Mouse (Mus musculus): ENCODE results near the gene Zbtb7b.

Zbtb7b gene

DNA sequence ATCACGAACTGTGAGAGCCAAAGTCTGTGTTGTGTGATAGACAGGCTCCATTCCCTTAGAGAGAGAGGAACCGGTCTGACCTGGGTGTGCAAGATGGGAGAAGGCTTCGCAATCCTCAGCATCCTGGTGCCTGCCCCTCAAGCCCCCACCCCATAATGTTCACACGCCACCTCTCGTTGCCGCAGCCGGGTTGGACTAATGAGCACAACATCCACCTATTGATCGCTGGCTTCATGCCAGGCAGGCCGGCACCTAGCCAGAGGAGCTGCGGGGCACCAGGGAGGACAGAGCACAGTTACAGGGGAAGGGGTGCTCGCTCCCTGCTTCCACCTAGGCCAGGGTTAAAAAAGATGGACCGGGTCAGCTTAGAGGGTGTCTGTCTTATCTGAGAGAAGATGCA is 62.1 kb downstream of the Zbtb7b start:
- no peak for DNase-seq

GRCm38 (mm10) chr3:89332013-89332412 is 62.6 kb downstream of the Zbtb7b start:
- DNase-seq: no peak

GRCm38 (mm10) chr3:89331561-89331960 is 63.0 kb downstream of the Zbtb7b start:
- DNase-seq: no peak

- DNase-seq: no peak
Measured at GRCm38 (mm10) chr3:89330948-89331347, 63.6 kb downstream of the Zbtb7b start.

GRCm38 (mm10) chr3:89330346-89330745 is 64.2 kb downstream of the Zbtb7b start:
- no peak for DNase-seq

DNA sequence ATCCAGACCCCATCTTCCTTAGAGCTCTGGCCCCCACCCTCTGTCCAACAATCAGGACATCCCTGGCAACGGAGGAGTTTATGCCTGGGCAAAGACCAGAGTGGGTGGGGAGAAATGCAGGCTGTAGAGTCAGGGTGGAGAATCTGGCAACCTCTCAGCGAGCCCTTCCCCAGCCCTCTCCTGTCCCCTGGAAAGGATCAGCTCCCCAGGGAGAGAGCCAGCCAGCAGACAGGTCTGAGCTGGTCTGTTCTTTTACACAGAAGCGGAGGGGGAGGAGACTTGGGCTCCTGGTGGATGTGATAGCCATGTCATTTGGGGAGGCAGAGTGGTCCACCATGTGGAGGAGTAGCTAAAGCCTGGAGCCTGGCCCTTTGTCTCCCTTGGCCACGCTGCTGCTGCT is 66.0 kb downstream of the Zbtb7b start:
- no peak for DNase-seq

Data from lung, postnatal 14 days (tissue).